Comparison of ENCODE assay signal across 8 mouse cellular contexts in genomic region chr9:22116086-22116485, GRCm38 (mm10). TPM values are rescaled to one million over a fixed set of nuclear protein-coding genes. Genes with fewer than 3 reads are reported as not detected.
DNase-seq lines count a peak whose midpoint lies in the region; ATAC-seq lines count a peak whose summit lies in the region.

No protein-coding gene starts in this region.

- peak overlapping the region; percentile 76 for H3K4me3 ChIP-seq in lung, embryonic 15.5 days
- peak overlapping the region; percentile 97 for H3K4me3 ChIP-seq in hindbrain, embryonic 10.5 days

- no peak overlapping the region for H3K27ac ChIP-seq in lung, embryonic 15.5 days
- H3K27ac ChIP-seq in hindbrain, embryonic 10.5 days = peak overlapping the region; percentile 92

- peaks cover 15% of the 10 kb centered on the region for H3K4me1 ChIP-seq in lung, embryonic 15.5 days
- H3K4me1 ChIP-seq in hindbrain, embryonic 10.5 days (replicated peaks) = peaks cover 24% of the 10 kb centered on the region

- no peak for ATAC-seq in lung, embryonic 15.5 days (ENCODE audit: borderline replicate concordance, extremely low read depth, low FRiP score, low TSS enrichment)
- ATAC-seq in megakaryocyte progenitor cell, adult 5-6 weeks (replicated peaks; ENCODE audit: poor library complexity) = 0 out of 2 replicates have a peak, but pooled peaks have one; percentile 22

- 17% methylated on average over 15 of the region's 15 CpGs for WGBS in lung, embryonic 15.5 days
- WGBS in hindbrain, embryonic 10.5 days = 25% methylated on average over 15 of the region's 15 CpGs

- peak; percentile 39 for DNase-seq in adrenal gland, postnatal 14 days
- DNase-seq in adrenal gland, postnatal 25 days = no peak
- DNase-seq in lung, postnatal 36 days = no peak
- peak; percentile 40 for DNase-seq in hindbrain, embryonic 10.5 days (ENCODE audit: low spot score)
- DNase-seq in B cell, adult 2 months = no peak
- no peak for DNase-seq in kidney, postnatal 14 days

- peak overlapping the region; percentile 85 for H3K4me2 ChIP-seq in lung, embryonic 15.5 days

- H3K36me3 ChIP-seq in lung, embryonic 15.5 days = peaks cover 24% of the 10 kb centered on the region
- peaks cover 38% of the 10 kb centered on the region for H3K36me3 ChIP-seq in hindbrain, embryonic 10.5 days

- peak overlapping the region; percentile 70 for H3K9ac ChIP-seq in lung, embryonic 15.5 days

- no peaks in the 10 kb centered on the region for H3K27me3 ChIP-seq in lung, embryonic 15.5 days
- H3K27me3 ChIP-seq in hindbrain, embryonic 10.5 days (ENCODE audit: insufficient read depth, poor library complexity, severe bottlenecking) = no peaks in the 10 kb centered on the region

- H3K9me3 ChIP-seq in lung, embryonic 15.5 days = no peaks in the 10 kb centered on the region
- H3K9me3 ChIP-seq in hindbrain, embryonic 10.5 days = no peaks in the 10 kb centered on the region

RNA-seq across cellular contexts. Expression of gene Elof1, which starts 0.9 kb away (rescaled TPM):
- total RNA-seq in adrenal gland, postnatal 14 days (2021) = 66.9 and 74.2 TPM in 2 replicates
- 75.1 and 75.8 TPM in 2 replicates for total RNA-seq in adrenal gland, postnatal 25 days (2021)
- polyA plus RNA-seq in lung, embryonic 15.5 days (2015; fragmentation: Nextera tagmentation; extraction: Ambion mirVana) = 196 and 210 TPM in 2 replicates
- 250 and 261 TPM in 2 replicates for polyA plus RNA-seq in hindbrain, embryonic 10.5 days (2016; fragmentation: Nextera tagmentation; extraction: Ambion mirVana)
- 106 and 124 TPM in 2 replicates for total RNA-seq in megakaryocyte progenitor cell, adult 5-6 weeks (2015)
- total RNA-seq in megakaryocyte progenitor cell, adult 5-6 weeks (2017) = 43.6 and 49.6 TPM in 2 replicates

RNA-seq across cellular contexts. Expression of gene Cnn1, which starts 17.1 kb away (rescaled TPM):
- total RNA-seq in adrenal gland, postnatal 14 days (2021) = 0.56 and 7.1 TPM in 2 replicates
- total RNA-seq in adrenal gland, postnatal 25 days (2021) = 0.46 and 0.76 TPM in 2 replicates
- polyA plus RNA-seq in lung, embryonic 15.5 days (2015; fragmentation: Nextera tagmentation; extraction: Ambion mirVana) = 60.9 and 71.5 TPM in 2 replicates
- 2.4 TPM in 2 replicates for polyA plus RNA-seq in hindbrain, embryonic 10.5 days (2016; fragmentation: Nextera tagmentation; extraction: Ambion mirVana)
- not detected in 2 replicates for total RNA-seq in megakaryocyte progenitor cell, adult 5-6 weeks (2015)
- total RNA-seq in megakaryocyte progenitor cell, adult 5-6 weeks (2017) = not detected in 2 replicates

RNA-seq across cellular contexts. Expression of gene Acp5, which starts 19.4 kb away (rescaled TPM):
- 30.3 and 39.2 TPM in 2 replicates for total RNA-seq in adrenal gland, postnatal 14 days (2021)
- total RNA-seq in adrenal gland, postnatal 25 days (2021) = 19.0 and 25.4 TPM in 2 replicates
- polyA plus RNA-seq in lung, embryonic 15.5 days (2015; fragmentation: Nextera tagmentation; extraction: Ambion mirVana) = 6.2 and 6.4 TPM in 2 replicates
- polyA plus RNA-seq in hindbrain, embryonic 10.5 days (2016; fragmentation: Nextera tagmentation; extraction: Ambion mirVana) = 20.9 and 23.7 TPM in 2 replicates
- total RNA-seq in megakaryocyte progenitor cell, adult 5-6 weeks (2015) = 3.3 and 4.1 TPM in 2 replicates
- total RNA-seq in megakaryocyte progenitor cell, adult 5-6 weeks (2017) = 2.9 and 5.3 TPM in 2 replicates

RNA-seq across cellular contexts. Expression of gene Ecsit, which starts 30.8 kb away (rescaled TPM):
- 74.9 and 80.6 TPM in 2 replicates for total RNA-seq in adrenal gland, postnatal 14 days (2021)
- total RNA-seq in adrenal gland, postnatal 25 days (2021) = 45.7 and 60.4 TPM in 2 replicates
- polyA plus RNA-seq in lung, embryonic 15.5 days (2015; fragmentation: Nextera tagmentation; extraction: Ambion mirVana) = 33.2 and 33.9 TPM in 2 replicates
- 42.6 and 45.5 TPM in 2 replicates for polyA plus RNA-seq in hindbrain, embryonic 10.5 days (2016; fragmentation: Nextera tagmentation; extraction: Ambion mirVana)
- total RNA-seq in megakaryocyte progenitor cell, adult 5-6 weeks (2015) = 10.1 and 12.0 TPM in 2 replicates
- total RNA-seq in megakaryocyte progenitor cell, adult 5-6 weeks (2017) = 20.8 and 24.0 TPM in 2 replicates

RNA-seq across cellular contexts. Expression of gene Pigyl, which starts 40.6 kb away (rescaled TPM):
- 47.7 and 51.8 TPM in 2 replicates for total RNA-seq in adrenal gland, postnatal 14 days (2021)
- total RNA-seq in adrenal gland, postnatal 25 days (2021) = 52.5 and 64.8 TPM in 2 replicates
- polyA plus RNA-seq in lung, embryonic 15.5 days (2015; fragmentation: Nextera tagmentation; extraction: Ambion mirVana) = 77.3 and 84.7 TPM in 2 replicates
- polyA plus RNA-seq in hindbrain, embryonic 10.5 days (2016; fragmentation: Nextera tagmentation; extraction: Ambion mirVana) = 55.6 and 68.3 TPM in 2 replicates
- total RNA-seq in megakaryocyte progenitor cell, adult 5-6 weeks (2015) = 21.8 and 25.4 TPM in 2 replicates
- total RNA-seq in megakaryocyte progenitor cell, adult 5-6 weeks (2017) = 28.4 and 31.8 TPM in 2 replicates

Comparison
In these comparisons a context has a peak if more than half of its experiments do, and no peak if none do; other contexts are left out.
1. DNase-seq: peak in adrenal gland, postnatal 14 days (single experiment) and hindbrain, embryonic 10.5 days (single experiment); none in adrenal gland, postnatal 25 days (single experiment), lung, postnatal 36 days (single experiment), B cell, adult 2 months (0 of 2) and kidney, postnatal 14 days (single experiment).